Mouse (Mus musculus): Measurements from ENCODE around the gene Raly.

Gene Raly

GRCm38 (mm10) chr2:154790656-154791483 lies at the start of gene Raly, which contains the start of gene a:
Raly (plus strand) TSS chr2:154791096.
a (plus strand) TSS chr2:154791402.
- peak; percentile 98 to 99 for DNase-seq

- DNase-seq = no peak
These were observed 47.7 kb upstream of the Raly start for GRCm38 (mm10) chr2:154742911-154743819.

- DNase-seq = no peak
These were observed 47.0 kb upstream of the Raly start for GRCm38 (mm10) chr2:154743915-154744314.

GRCm38 (mm10) chr2:154748383-154748782 lies 42.5 kb upstream of the Raly start:
- DNase-seq = no peak

- DNase-seq = no peak
These were observed 41.6 kb upstream of the Raly start for GRCm38 (mm10) chr2:154749046-154750036.

- DNase-seq = no peak
These were observed 39.0 kb upstream of the Raly start for GRCm38 (mm10) chr2:154751924-154752323.

GRCm38 (mm10) chr2:154754068-154754560 lies 36.8 kb upstream of the Raly start:
- no peak for DNase-seq

GRCm38 (mm10) chr2:154755791-154756190 lies 35.1 kb upstream of the Raly start:
- DNase-seq = no peak

- DNase-seq = no peak
These were observed 33.2 kb upstream of the Raly start for GRCm38 (mm10) chr2:154757691-154758090.

- no peak for DNase-seq
These were observed 32.4 kb upstream of the Raly start for GRCm38 (mm10) chr2:154758454-154758853.

GRCm38 (mm10) chr2:154763226-154763625 lies 27.7 kb upstream of the Raly start:
- DNase-seq = no peak

- DNase-seq = no peak
These were observed 25.9 kb upstream of the Raly start for GRCm38 (mm10) chr2:154764828-154765497.

GRCm38 (mm10) chr2:154765554-154766008 lies 25.3 kb upstream of the Raly start:
- DNase-seq = no peak

GRCm38 (mm10) chr2:154767051-154767450 lies 23.8 kb upstream of the Raly start:
- DNase-seq = no peak

GRCm38 (mm10) chr2:154769930-154770329 lies 21.0 kb upstream of the Raly start, which contains the start of gene Gm14214:
Gm14214 (minus strand) TSS chr2:154770030.
- no peak for DNase-seq

- no peak for DNase-seq
These were observed 19.3 kb upstream of the Raly start for GRCm38 (mm10) chr2:154771604-154772003.

- DNase-seq = peak in 1 of 2 experiments; percentile 12
These were observed 16.9 kb upstream of the Raly start for GRCm38 (mm10) chr2:154774032-154774431.

- DNase-seq = no peak
These were observed 14.4 kb upstream of the Raly start for GRCm38 (mm10) chr2:154776496-154776895.

GRCm38 (mm10) chr2:154779648-154780047 lies 11.2 kb upstream of the Raly start:
- DNase-seq = no peak

- DNase-seq = no peak
These were observed 8.5 kb upstream of the Raly start for GRCm38 (mm10) chr2:154782361-154782760.
